Mouse (Mus musculus): ENCODE measurements around the gene Stard3.

Gene Stard3

GRCm38 (mm10) chr11:98329081-98329959, 28.8 kb upstream of the Stard3 start, which contains the start of gene Neurod2:
Gene Neurod2 (minus strand): TSS chr11:98329648.
- WGBS: 1% methylated on average over 38 of the region's 38 CpGs

GRCm38 (mm10) chr11:98329960-98330744, 28.0 kb upstream of the Stard3 start:
- WGBS: 34% methylated on average over 9 of the region's 9 CpGs

- WGBS: 76% methylated on average over 2 of the region's 2 CpGs
Observed at GRCm38 (mm10) chr11:98330745-98331204, 27.4 kb upstream of the Stard3 start.

- 86% methylated on average over 1 of the region's 1 CpGs for WGBS
Observed at GRCm38 (mm10) chr11:98331401-98331800, 26.8 kb upstream of the Stard3 start.

- 85% methylated on average over 3 of the region's 3 CpGs for WGBS
Observed at GRCm38 (mm10) chr11:98332186-98332585, 26.0 kb upstream of the Stard3 start.

- 48% methylated on average over 4 of the region's 4 CpGs for WGBS
Observed at GRCm38 (mm10) chr11:98332841-98333240, 25.3 kb upstream of the Stard3 start.

- 65% methylated on average over 10 of the region's 10 CpGs for WGBS
Observed at GRCm38 (mm10) chr11:98333263-98333696, 24.9 kb upstream of the Stard3 start.

- WGBS: 5% methylated on average over 40 of the region's 41 CpGs
Observed at GRCm38 (mm10) chr11:98333981-98334741, 24.0 kb upstream of the Stard3 start.

- WGBS: 16% methylated on average over 9 of the region's 9 CpGs
Observed at GRCm38 (mm10) chr11:98335250-98335649, 22.9 kb upstream of the Stard3 start.

- WGBS: 41% methylated on average over 13 of the region's 13 CpGs
Observed at GRCm38 (mm10) chr11:98336245-98337107, 21.7 kb upstream of the Stard3 start.

GRCm38 (mm10) chr11:98338507-98338961, 19.6 kb upstream of the Stard3 start:
- WGBS: under 1% methylated on average over 48 of the region's 57 CpGs

GRCm38 (mm10) chr11:98339071-98339501, 19.1 kb upstream of the Stard3 start:
- 2% methylated on average over 19 of the region's 19 CpGs for WGBS

GRCm38 (mm10) chr11:98339679-98340287, 18.4 kb upstream of the Stard3 start:
- WGBS: 33% methylated on average over 11 of the region's 11 CpGs

GRCm38 (mm10) chr11:98340597-98340996, 17.6 kb upstream of the Stard3 start:
- WGBS: 24% methylated on average over 4 of the region's 4 CpGs

GRCm38 (mm10) chr11:98341174-98341573, 17.0 kb upstream of the Stard3 start:
- WGBS: 62% methylated on average over 4 of the region's 4 CpGs

GRCm38 (mm10) chr11:98342000-98342945, 15.9 kb upstream of the Stard3 start:
- WGBS: 1% methylated on average over 29 of the region's 29 CpGs

GRCm38 (mm10) chr11:98345253-98345652, 12.9 kb upstream of the Stard3 start:
- WGBS: 1% methylated on average over 14 of the region's 14 CpGs

GRCm38 (mm10) chr11:98346168-98346567, 12.0 kb upstream of the Stard3 start:
- WGBS: 14% methylated on average over 9 of the region's 9 CpGs
